Mouse (Mus musculus) urinary bladder, postnatal 14 days (tissue): ENCODE measurements around the gene Sorl1.

ENCODE experiments used
- DNase-seq: peaks from one replicate; pipeline ENCODE4 v3.0.0; 2021; ENCODE audit warnings: low spot score

Sorl1 gene

GRCm38 (mm10) chr9:41918155-41918554, 205.9 kb downstream of the Sorl1 start:
- DNase-seq, result no peak

DNA sequence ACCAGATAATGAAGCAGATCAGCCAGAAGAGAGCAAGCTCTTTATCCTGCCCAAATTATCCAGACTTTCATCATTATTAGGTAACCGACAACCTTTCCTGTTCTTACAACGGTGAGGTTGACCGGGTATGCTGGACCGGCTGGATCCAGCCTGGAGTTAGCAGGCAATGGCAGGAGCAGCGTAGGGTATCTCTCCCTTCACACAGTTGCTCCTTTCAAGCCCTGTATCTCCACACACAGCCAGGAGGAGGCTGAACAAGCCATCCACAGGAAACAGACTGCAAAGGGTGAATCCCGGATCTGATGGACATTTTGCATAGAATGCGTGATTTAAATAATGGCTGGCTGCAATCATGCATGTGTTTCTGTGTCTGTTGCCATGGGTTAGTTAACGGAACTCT, 208.5 kb downstream of the Sorl1 start:
- no peak for DNase-seq
